Mouse (Mus musculus) heart, postnatal 0 days (tissue): ENCODE measurements around the gene Pgam1. TPM values are rescaled to one million over a fixed set of nuclear protein-coding genes. Genes with fewer than 3 reads are reported as not detected.

ENCODE experiments used
- ATAC-seq: fragments of 200-750 bp; cut with Nextera tagmentation; 2 replicates; pipeline ENCODE4 v1.8.0; 2017; ENCODE audit warnings: low read depth, moderate number of reproducible peaks, moderate library complexity; ENCODE audit not compliant: insufficient read depth
- DNase-seq: peaks from one replicate; pipeline ENCODE4 v3.0.0-alpha.2; 2016; ENCODE audit warnings: low spot score
- H3K27ac ChIP-seq: fragments of 300-500 bp; sonication (generic); 2 replicates; pipeline ENCODE4 v1.5.1; 2014; ENCODE audit warnings: low read depth, mild to moderate bottlenecking
- H3K27me3 ChIP-seq: fragments of 300-500 bp; sonication (generic); 2 replicates; pipeline ENCODE4 v1.6.1; 2014; ENCODE audit warnings: low read length, mixed read lengths; ENCODE audit not compliant: control insufficient read depth, insufficient read depth
- H3K36me3 ChIP-seq: fragments of 300-500 bp; sonication (generic); replicated peaks from 2 replicates; pipeline ENCODE4 v1.6.1; 2014; ENCODE audit warnings: low read length, mixed read lengths; ENCODE audit not compliant: control insufficient read depth, insufficient read depth
- H3K4me1 ChIP-seq: fragments of 300-500 bp; sonication (generic); 2 replicates; pipeline ENCODE4 v1.6.1; 2014; ENCODE audit warnings: antibody characterized with exemption; ENCODE audit not compliant: control insufficient read depth, insufficient read depth
- H3K4me2 ChIP-seq: fragments of 300-500 bp; sonication (generic); 2 replicates; pipeline ENCODE4 v1.6.1; 2014; ENCODE audit warnings: low read depth, mild to moderate bottlenecking, low read length, moderate library complexity
- H3K4me3 ChIP-seq: fragments of 300-500 bp; sonication (generic); 2 replicates; pipeline ENCODE4 v1.5.1; 2014; ENCODE audit warnings: low read depth, low read length
- H3K9ac ChIP-seq: fragments of 300-500 bp; sonication (generic); replicated peaks from 2 replicates; pipeline ENCODE4 v1.6.1; 2014; ENCODE audit warnings: low read depth, low read length, mixed read lengths
- H3K9me3 ChIP-seq: fragments of 300-500 bp; sonication (generic); replicated peaks from 2 replicates; pipeline ENCODE4 v1.6.1; 2016; ENCODE audit warnings: low read length; ENCODE audit not compliant: control insufficient read depth
- CTCF ChIP-seq: IDR thresholded peaks from 2 replicates; pipeline ENCODE4 v1.5.1; 2016; ENCODE audit warnings: antibody characterized with exemption, control low read depth, low read depth
- EP300 ChIP-seq: IDR thresholded peaks from 2 replicates; pipeline ENCODE4 v1.6.1; 2016; ENCODE audit warnings: antibody characterized with exemption, low read depth
- WGBS: fragments of 180-500 bp; shearing (Covaris S2); extraction: QIAGEN DNeasy Blood & Tissue Kit; methylation state at CpG from one replicate; pipeline ENCODE4 v1.1.7; 2014; 5-methylcytosine and 5-hydroxymethylcytosine counted together
- polyA plus RNA-seq: library from polyadenylated mRNA; unstranded; fragments of >200 nt; fragmentation: Nextera tagmentation; extraction: Ambion mirVana; gene quantifications from 2 replicates; pipeline ENCODE4 v1.2.1, GENCODE M21; 2015
- total RNA-seq: library from RNA; depleted of rRNA; stranded (reverse); fragments of >200 nt; gene quantifications from 2 replicates; pipeline ENCODE4 v1.2.3, GENCODE M21; 2014; ENCODE audit warnings: low replicate concordance

Pgam1 gene
- total and polyA plus RNA-seq, 2 experiments from 2014 or later, result 196 to 290 TPM

DNA sequence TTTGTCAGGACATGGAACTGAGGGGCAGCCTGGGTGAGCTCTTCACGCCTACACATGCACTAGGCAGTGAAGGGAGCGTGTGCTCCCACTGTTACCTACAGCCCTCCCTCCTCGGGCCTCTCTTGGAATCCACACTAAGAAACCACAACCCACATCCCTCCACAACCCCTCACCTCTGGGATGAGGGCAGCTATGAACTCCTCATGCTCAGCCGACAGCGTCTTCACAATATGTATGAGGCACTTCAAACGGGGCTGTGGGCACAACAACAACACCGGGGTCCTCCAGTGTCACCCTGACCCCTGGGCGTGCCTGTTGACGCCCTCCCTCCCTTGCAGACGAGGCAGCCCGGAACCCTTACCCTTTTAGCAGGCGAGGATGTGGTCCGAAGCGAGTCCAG lies 37.4 kb upstream of the Pgam1 start:
- ATAC-seq, result no peak
- no peak overlapping the region for H3K4me2 ChIP-seq
- H3K27ac ChIP-seq, result no peak overlapping the region
- WGBS, result 89% methylated on average over 14 of the region's 14 CpGs
- H3K4me3 ChIP-seq, result no peak overlapping the region
- peaks cover 66% of the 10 kb centered on the region for H3K36me3 ChIP-seq
- H3K27me3 ChIP-seq, result no peaks in the 10 kb centered on the region
- H3K4me1 ChIP-seq, result no peaks in the 10 kb centered on the region
- H3K9ac ChIP-seq, result no peak overlapping the region
- no peak for TF ChIP-seq EP300
- no peak for TF ChIP-seq CTCF
- no peaks in the 10 kb centered on the region for H3K9me3 ChIP-seq
- no peak for DNase-seq

GRCm38 (mm10) chr19:41881842-41882241 lies 29.9 kb upstream of the Pgam1 start:
- Histone ChIP-seq H3K27me3 (no peaks in the 10 kb centered on the region), H3K9me3 (no peaks in the 10 kb centered on the region), H3K27ac (no peak overlapping the region), H3K4me3 (no peak overlapping the region), H3K36me3 (peaks cover 72% of the 10 kb centered on the region), H3K9ac (no peak overlapping the region), H3K4me1 (no peaks in the 10 kb centered on the region), H3K4me2 (no peak overlapping the region)
- TF ChIP-seq CTCF (no peak), EP300 (no peak)
- WGBS, result 97% methylated on average over 4 of the region's 4 CpGs
- ATAC-seq (no peak), DNase-seq (no peak)

DNA sequence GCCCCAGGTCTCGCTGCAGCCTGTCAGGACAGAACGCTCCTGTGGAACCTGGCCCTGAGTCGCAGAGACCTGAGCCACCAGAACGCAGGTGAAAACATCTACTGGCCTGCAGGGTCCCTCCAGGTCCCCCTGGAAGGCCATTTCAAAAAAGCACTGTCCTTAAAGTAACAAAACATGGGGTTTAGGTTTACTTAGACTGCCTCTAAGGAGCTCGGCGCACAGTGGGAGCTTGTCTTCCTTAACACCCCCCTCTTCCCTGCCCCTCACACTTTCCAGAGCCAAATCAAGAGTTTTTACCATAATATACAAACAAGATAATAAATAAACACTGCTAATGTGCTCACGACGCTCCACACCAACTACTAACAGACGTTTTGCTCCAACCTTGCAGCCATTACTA lies 27.8 kb upstream of the Pgam1 start:
- no peak overlapping the region for H3K9ac ChIP-seq
- H3K36me3 ChIP-seq, result peaks cover 72% of the 10 kb centered on the region

DNA sequence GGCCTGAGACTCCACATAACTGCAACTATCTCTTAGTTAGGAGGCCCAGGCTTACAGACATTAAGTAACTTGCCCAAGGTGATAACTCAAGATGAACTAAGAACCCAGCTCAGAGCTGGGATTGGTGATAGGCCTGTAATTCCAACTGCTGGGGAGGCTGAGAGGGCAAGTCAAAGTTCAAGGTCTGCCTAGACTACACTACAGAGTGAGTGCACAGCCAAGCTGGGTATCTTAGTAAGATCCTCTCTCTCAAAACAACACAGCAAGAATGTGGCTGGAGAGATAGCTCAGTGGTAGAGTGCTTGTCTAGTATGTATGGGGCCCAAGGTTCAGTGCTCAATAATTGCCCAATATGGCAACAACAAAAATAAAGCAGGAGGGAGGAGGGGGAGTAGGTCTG lies 23.5 kb upstream of the Pgam1 start:
- Histone ChIP-seq H3K4me1 (no peaks in the 10 kb centered on the region), H3K4me2 (no peak overlapping the region)

More for the DNA sequence above, 27.8 kb upstream of the Pgam1 start:
- Histone ChIP-seq H3K4me3 (no peak overlapping the region), H3K4me2 (no peak overlapping the region), H3K4me1 (no peaks in the 10 kb centered on the region), H3K9me3 (no peaks in the 10 kb centered on the region), H3K27ac (no peak overlapping the region), H3K27me3 (no peaks in the 10 kb centered on the region)
- DNase-seq, result no peak
- ATAC-seq, result no peak
- TF ChIP-seq EP300, result no peak
- no peak for TF ChIP-seq CTCF
- WGBS, result 94% methylated on average over 9 of the region's 9 CpGs

GRCm38 (mm10) chr19:41894959-41895358 lies 16.8 kb upstream of the Pgam1 start:
- ATAC-seq (peak; percentile 41), DNase-seq (peak; percentile 61)
- Histone ChIP-seq H3K9ac (peak overlapping the region; percentile 45), H3K4me3 (peak overlapping the region; percentile 59), H3K36me3 (peaks cover 10% of the 10 kb centered on the region), H3K27me3 (no peaks in the 10 kb centered on the region), H3K4me2 (peak overlapping the region; percentile 75), H3K4me1 (peaks cover 16% of the 10 kb centered on the region), H3K9me3 (no peaks in the 10 kb centered on the region), H3K27ac (peak overlapping the region; percentile 74)
- TF ChIP-seq CTCF, result no peak
- TF ChIP-seq EP300, result no peak
- WGBS, result 26% methylated on average over 7 of the region's 7 CpGs

More for the DNA sequence above, 23.5 kb upstream of the Pgam1 start:
- H3K27me3 ChIP-seq, result no peaks in the 10 kb centered on the region
- no peak overlapping the region for H3K4me3 ChIP-seq
- H3K27ac ChIP-seq, result no peak overlapping the region
- H3K9ac ChIP-seq, result no peak overlapping the region
- H3K9me3 ChIP-seq, result no peaks in the 10 kb centered on the region
- DNase-seq (no peak), ATAC-seq (no peak)
- no peak for TF ChIP-seq EP300
- TF ChIP-seq CTCF, result no peak
- H3K36me3 ChIP-seq, result peaks cover 57% of the 10 kb centered on the region
